Mouse (Mus musculus) CH12.LX (cell line): ENCODE results near the gene Dnajb7. TPM values are rescaled to one million over a fixed set of nuclear protein-coding genes. Genes with fewer than 3 reads are reported as not detected.

Experiments used
- DNase-seq: peaks from one replicate; pipeline ENCODE4 v3.0.0-alpha.2; 2013; ENCODE audit errors: extremely low read depth
- H3K27ac ChIP-seq: 2 replicates; pipeline ENCODE4 v1.5.1; 2012; ENCODE audit warnings: low read depth, mild to moderate bottlenecking, control low read depth, moderate library complexity; ENCODE audit not compliant: insufficient read depth
- H3K27me3 ChIP-seq: replicated peaks from 2 replicates; pipeline ENCODE3; 2012; ENCODE audit warnings: inconsistent platforms
- H3K36me3 ChIP-seq, 2 experiments: replicated peaks in 1 of 2; 2 replicates each; pipeline versions ENCODE3 to v1.6.1; 2012; ENCODE audit warnings: inconsistent platforms in 1 of 2, low read length in 1 of 2, mild to moderate bottlenecking in 1 of 2, mixed read lengths in 1 of 2, moderate library complexity in 1 of 2; ENCODE audit not compliant: control insufficient read depth in 1 of 2, insufficient read depth in 1 of 2
- H3K4me1 ChIP-seq, 2 experiments: 2 replicates each; pipeline ENCODE4 v1.6.1; 2012; ENCODE audit warnings: inconsistent platforms in 1 of 2, moderate library complexity in 1 of 2; ENCODE audit not compliant: insufficient read depth in 2 of 2, control insufficient read depth in 1 of 2
- H3K4me2 ChIP-seq: 2 replicates; pipeline ENCODE4 v1.6.1; 2012; ENCODE audit warnings: low read depth, mild to moderate bottlenecking, control low read depth; ENCODE audit not compliant: poor library complexity, insufficient read depth, severe bottlenecking
- H3K4me3 ChIP-seq, 3 experiments: fragments of 150-350 bp in 1 of 3; sonication (generic) in 1 of 3; replicated peaks in 1 of 3; 2 replicates each; pipeline versions ENCODE3 to v1.5.1; 2011 to 2012; ENCODE audit warnings: low read depth in 2 of 3, low read length in 2 of 3, mild to moderate bottlenecking in 2 of 3, moderate library complexity in 2 of 3, control low read depth in 1 of 3, improper control_type of control experiment in 1 of 3, inconsistent platforms in 1 of 3, mixed read lengths in 1 of 3; ENCODE audit not compliant: poor library complexity in 1 of 3
- H3K79me2 ChIP-seq: replicated peaks from 2 replicates; pipeline ENCODE4 v1.6.1; 2012; ENCODE audit warnings: mild to moderate bottlenecking, moderate library complexity; ENCODE audit not compliant: control insufficient read depth, poor library complexity, insufficient read depth, severe bottlenecking; ENCODE audit errors: extremely low read depth
- H3K9ac ChIP-seq: 2 replicates; pipeline ENCODE4 v1.6.1; 2012; ENCODE audit warnings: low read depth, mild to moderate bottlenecking, control low read depth, moderate library complexity; ENCODE audit not compliant: insufficient read depth
- H3K9me3 ChIP-seq: replicated peaks from 2 replicates; pipeline ENCODE3; 2012; ENCODE audit warnings: low read length, inconsistent platforms, mixed read lengths
- CHD1 ChIP-seq: IDR thresholded peaks from 2 replicates; pipeline ENCODE4 v1.6.1; 2012; ENCODE audit warnings: low read depth, low read length, improper control_type of control experiment, inconsistent platforms
- E2F4 ChIP-seq: IDR thresholded peaks from 2 replicates; pipeline ENCODE4 v1.6.1; 2011; ENCODE audit warnings: low read depth, low read length, improper control_type of control experiment; ENCODE audit not compliant: insufficient replicate concordance
- ELF1 ChIP-seq: IDR thresholded peaks from 2 replicates; pipeline ENCODE4 v1.6.1; 2014; ENCODE audit warnings: low read depth, mild to moderate bottlenecking, inconsistent platforms, low read length, improper control_type of control experiment
- EP300 ChIP-seq: IDR thresholded peaks from 2 replicates; pipeline ENCODE4 v1.6.1; 2011; ENCODE audit warnings: low read length, improper control_type of control experiment
- ETS1 ChIP-seq: conservative IDR thresholded peaks from 2 replicates; pipeline ENCODE4 v1.6.1; 2012; ENCODE audit warnings: low read depth, mild to moderate bottlenecking, inconsistent platforms, low read length, improper control_type of control experiment, moderate library complexity
- GABPA ChIP-seq: IDR thresholded peaks from 2 replicates; pipeline ENCODE4 v1.6.1; 2012; ENCODE audit warnings: low read depth, low read length, improper control_type of control experiment, inconsistent platforms; ENCODE audit not compliant: insufficient replicate concordance
- HCFC1 ChIP-seq: IDR thresholded peaks from 2 replicates; pipeline ENCODE4 v1.6.1; 2012; ENCODE audit warnings: low read depth, mild to moderate bottlenecking, inconsistent platforms, low read length, improper control_type of control experiment
- JUN ChIP-seq: IDR thresholded peaks from 2 replicates; pipeline ENCODE4 v1.6.1; 2011; ENCODE audit warnings: low read depth, mild to moderate bottlenecking, low read length, improper control_type of control experiment, moderate library complexity; ENCODE audit not compliant: insufficient read depth
- JUND ChIP-seq: conservative IDR thresholded peaks from 2 replicates; pipeline ENCODE4 v1.6.1; 2011; ENCODE audit warnings: low read depth, low read length, improper control_type of control experiment
- KAT2A ChIP-seq: IDR thresholded peaks from 2 replicates; pipeline ENCODE4 v1.6.1; 2012; ENCODE audit warnings: low read length, improper control_type of control experiment, inconsistent platforms; ENCODE audit not compliant: insufficient replicate concordance
- MAFK ChIP-seq: IDR thresholded peaks from 2 replicates; pipeline ENCODE4 v1.6.1; 2011; ENCODE audit warnings: low read length, improper control_type of control experiment; ENCODE audit not compliant: insufficient replicate concordance
- MAX ChIP-seq: IDR thresholded peaks from 2 replicates; pipeline ENCODE4 v1.6.1; 2011; ENCODE audit warnings: low read length, improper control_type of control experiment
- MAZ ChIP-seq: IDR thresholded peaks from 2 replicates; pipeline ENCODE4 v1.6.1; 2012; ENCODE audit warnings: low read depth, mild to moderate bottlenecking, inconsistent platforms, low read length, improper control_type of control experiment, moderate library complexity
- MEF2A ChIP-seq: IDR thresholded peaks from 2 replicates; pipeline ENCODE4 v1.6.1; 2014; ENCODE audit warnings: low read depth, mild to moderate bottlenecking, inconsistent platforms, low read length, improper control_type of control experiment, borderline replicate concordance
- MYC ChIP-seq: IDR thresholded peaks from 2 replicates; pipeline ENCODE4 v1.6.1; 2011; ENCODE audit warnings: low read depth, mild to moderate bottlenecking, improper control_type of control experiment, low read length
- NRF1 ChIP-seq: IDR thresholded peaks from 2 replicates; pipeline ENCODE4 v1.6.1; 2014; ENCODE audit warnings: low read depth, mild to moderate bottlenecking, inconsistent platforms, low read length, improper control_type of control experiment, moderate library complexity
- PAX5 ChIP-seq: IDR thresholded peaks from 2 replicates; pipeline ENCODE4 v1.6.1; 2012; ENCODE audit warnings: low read length, inconsistent platforms, mixed read lengths
- POLR2A ChIP-seq: IDR thresholded peaks from 2 replicates; pipeline ENCODE4 v1.6.1; 2011; ENCODE audit warnings: low read depth, mild to moderate bottlenecking, improper control_type of control experiment, low read length
- POLR2AphosphoS2 ChIP-seq: IDR thresholded peaks from 2 replicates; pipeline ENCODE4 v1.6.1; 2011; ENCODE audit warnings: low read depth, low read length, improper control_type of control experiment
- RAD21 ChIP-seq: IDR thresholded peaks from 2 replicates; pipeline ENCODE4 v1.6.1; 2011; ENCODE audit warnings: low read depth, mild to moderate bottlenecking, low read length, improper control_type of control experiment, moderate library complexity
- RCOR1 ChIP-seq: conservative IDR thresholded peaks from 2 replicates; pipeline ENCODE4 v1.6.1; 2012; ENCODE audit warnings: low read depth, mild to moderate bottlenecking, inconsistent platforms, low read length, improper control_type of control experiment
- SMC3 ChIP-seq: IDR thresholded peaks from 2 replicates; pipeline ENCODE4 v1.6.1; 2011; ENCODE audit warnings: low read depth, low read length, improper control_type of control experiment
- USF1 ChIP-seq: IDR thresholded peaks from 2 replicates; pipeline ENCODE4 v1.6.1; 2014; ENCODE audit warnings: low read depth, mild to moderate bottlenecking, inconsistent platforms, low read length, improper control_type of control experiment
- USF2 ChIP-seq: conservative IDR thresholded peaks from 2 replicates; pipeline ENCODE4 v1.6.1; 2011; ENCODE audit warnings: low read depth, low read length, improper control_type of control experiment
- ZMIZ1 ChIP-seq: IDR thresholded peaks from 2 replicates; pipeline ENCODE4 v1.6.1; 2012; ENCODE audit warnings: low read depth, mild to moderate bottlenecking, inconsistent platforms, low read length, improper control_type of control experiment
- ZNF384 ChIP-seq: IDR thresholded peaks from 2 replicates; pipeline ENCODE4 v1.6.1; 2012; ENCODE audit warnings: low read depth, low read length, improper control_type of control experiment, inconsistent platforms
- dilution Hi-C: fragments of 300-500 bp; cut with MboI; formaldehyde crosslinking; loops from 2 replicates; pipeline ENCODE4 v1.14.3; 2020; ENCODE audit warnings: low sequenced_read_pairs; ENCODE audit not compliant: extremely low pct_unique_long_range_greater_than_20kb, extremely low pct_ligation_motif_present
- in situ Hi-C: fragments of 300-500 bp; cut with MboI; formaldehyde crosslinking; loops from 3 replicates; pipeline ENCODE4 v1.14.3; 2019; ENCODE audit warnings: low sequenced_read_pairs, low pct_ligation_motif_present, low pct_unique_long_range_greater_than_20kb, mixed read lengths
- polyA plus RNA-seq: library from polyadenylated mRNA; unstranded; fragments of >175 nt; gene quantifications from 2 replicates; pipeline ENCODE4 v1.2.1, GENCODE M21; 2012; ENCODE audit warnings: low read depth; ENCODE audit not compliant: insufficient read length
- total RNA-seq, 2 experiments: library from RNA; depleted of rRNA; stranded (reverse); fragments of 300-350 nt in 1 of 2; fragments of >200 nt in 1 of 2; gene quantifications; 2 replicates each; pipeline ENCODE4 v1.2.3; 2012 to 2014

Gene Dnajb7
- total and polyA plus RNA-seq, 3 experiments = not detected

DNA sequence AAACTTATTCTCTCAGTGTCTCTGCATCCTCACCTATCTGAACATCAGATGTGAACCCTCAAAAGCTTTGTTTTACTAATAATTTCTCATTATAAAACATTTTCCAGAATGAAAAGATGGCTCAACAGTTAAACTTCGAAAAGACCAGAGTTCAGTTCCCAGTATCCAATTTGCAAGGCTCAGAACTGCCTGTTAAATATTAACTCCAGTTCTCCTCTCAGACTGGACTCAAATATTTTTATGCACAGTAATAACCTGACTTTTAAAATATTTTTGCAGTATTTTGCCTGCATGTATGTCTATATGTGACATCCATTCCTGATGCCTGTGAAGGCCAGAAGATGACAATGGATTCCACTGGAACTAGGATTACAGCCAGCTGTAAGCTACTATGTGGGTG is 39.5 kb downstream of the Dnajb7 start:
- H3K9ac ChIP-seq = no peak overlapping the region
- H3K9me3 ChIP-seq = no peaks in the 10 kb centered on the region
- in situ Hi-C loops (no loop called here), dilution Hi-C loops (no loop called here)
- H3K4me1 ChIP-seq = no peaks in the 10 kb centered on the region
- DNase-seq = no peak
- TF ChIP-seq CHD1 (no peak), HCFC1 (no peak), USF2 (no peak), EP300 (no peak), POLR2AphosphoS2 (no peak), RCOR1 (no peak), SMC3 (no peak), JUN (no peak), JUND (no peak), MAZ (no peak), MAX (no peak), ETS1 (no peak), ZNF384 (no peak), MYC (no peak)
- no peak overlapping the region for H3K4me2 ChIP-seq
- H3K27ac ChIP-seq = no peak overlapping the region
- H3K27me3 ChIP-seq = no peaks in the 10 kb centered on the region
- H3K4me3 ChIP-seq = no peak overlapping the region
- peaks cover 47 to 99% of the 10 kb centered on the region in 2 experiments for H3K36me3 ChIP-seq
- H3K79me2 ChIP-seq = no peaks in the 10 kb centered on the region; the same call in 1 of the 2 replicates

DNA sequence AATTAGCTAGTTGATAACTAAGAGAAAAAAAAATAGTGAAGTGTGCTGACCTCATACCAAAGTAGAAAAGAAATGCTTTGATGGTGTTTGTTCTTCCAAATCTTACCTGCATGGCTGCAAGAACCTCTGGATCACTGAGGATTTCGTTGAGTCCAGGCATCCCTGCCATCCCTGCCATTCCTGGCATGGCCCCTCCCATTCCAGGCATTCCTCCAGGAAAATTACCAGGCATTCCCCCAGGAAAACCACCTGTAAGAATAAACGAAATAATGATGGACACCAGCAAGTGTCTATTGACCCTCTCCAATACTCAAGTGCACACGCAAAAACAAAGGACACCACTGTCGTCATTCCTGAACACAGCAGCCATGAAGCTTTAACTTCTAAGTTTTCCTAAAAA is 41.9 kb downstream of the Dnajb7 start:
- Histone ChIP-seq H3K9me3 (no peaks in the 10 kb centered on the region), H3K4me1 (peaks cover 0 to 19% of the 10 kb centered on the region in 2 experiments; a peak in 2 of 4 replicates), H3K27me3 (no peaks in the 10 kb centered on the region), H3K27ac (no peak overlapping the region), H3K4me3 (no peak overlapping the region), H3K79me2 (no peaks in the 10 kb centered on the region), H3K4me2 (no peak overlapping the region), H3K9ac (no peak overlapping the region), H3K36me3 (peaks cover 35 to 89% of the 10 kb centered on the region in 2 experiments)
- in situ Hi-C loops (no loop called here), dilution Hi-C loops (no loop called here)
- TF ChIP-seq HCFC1 = no peak
- no peak for TF ChIP-seq CHD1
- no peak for TF ChIP-seq ELF1
- no peak for TF ChIP-seq RCOR1
- TF ChIP-seq RAD21 = no peak
- TF ChIP-seq MAX = no peak
- no peak for TF ChIP-seq MEF2A
- TF ChIP-seq ZNF384 = no peak
- no peak for TF ChIP-seq E2F4
- TF ChIP-seq PAX5 = no peak
- TF ChIP-seq USF1 = no peak
- TF ChIP-seq ZMIZ1 = no peak
- TF ChIP-seq SMC3 = no peak
- no peak for TF ChIP-seq NRF1
- no peak for TF ChIP-seq MYC
- TF ChIP-seq GABPA = no peak
- no peak for TF ChIP-seq MAFK
- TF ChIP-seq KAT2A = no peak
- no peak for TF ChIP-seq POLR2A
- DNase-seq = no peak
